Mouse (Mus musculus) CH12.LX (cell line): Measurements from ENCODE around the gene Olfr811. TPM values are rescaled to one million over a fixed set of nuclear protein-coding genes. Genes with fewer than 3 reads are reported as not detected.

Experiments used
- DNase-seq: peaks from one replicate; pipeline ENCODE4 v3.0.0-alpha.2; 2013; ENCODE audit errors: extremely low read depth
- H3K27ac ChIP-seq: 2 replicates; pipeline ENCODE4 v1.5.1; 2012; ENCODE audit warnings: low read depth, mild to moderate bottlenecking, control low read depth, moderate library complexity; ENCODE audit not compliant: insufficient read depth
- H3K27me3 ChIP-seq: replicated peaks from 2 replicates; pipeline ENCODE3; 2012; ENCODE audit warnings: inconsistent platforms
- H3K36me3 ChIP-seq, 2 experiments: replicated peaks in 1 of 2; 2 replicates each; pipeline versions ENCODE3 to v1.6.1; 2012; ENCODE audit warnings: inconsistent platforms in 1 of 2, low read length in 1 of 2, mild to moderate bottlenecking in 1 of 2, mixed read lengths in 1 of 2, moderate library complexity in 1 of 2; ENCODE audit not compliant: control insufficient read depth in 1 of 2, insufficient read depth in 1 of 2
- H3K4me1 ChIP-seq, 2 experiments: 2 replicates each; pipeline ENCODE4 v1.6.1; 2012; ENCODE audit warnings: inconsistent platforms in 1 of 2, moderate library complexity in 1 of 2; ENCODE audit not compliant: insufficient read depth in 2 of 2, control insufficient read depth in 1 of 2
- H3K4me2 ChIP-seq: 2 replicates; pipeline ENCODE4 v1.6.1; 2012; ENCODE audit warnings: low read depth, mild to moderate bottlenecking, control low read depth; ENCODE audit not compliant: poor library complexity, insufficient read depth, severe bottlenecking
- H3K4me3 ChIP-seq, 3 experiments: fragments of 150-350 bp in 1 of 3; sonication (generic) in 1 of 3; replicated peaks in 1 of 3; 2 replicates each; pipeline versions ENCODE3 to v1.5.1; 2011 to 2012; ENCODE audit warnings: low read depth in 2 of 3, low read length in 2 of 3, mild to moderate bottlenecking in 2 of 3, moderate library complexity in 2 of 3, control low read depth in 1 of 3, improper control_type of control experiment in 1 of 3, inconsistent platforms in 1 of 3, mixed read lengths in 1 of 3; ENCODE audit not compliant: poor library complexity in 1 of 3
- H3K79me2 ChIP-seq: replicated peaks from 2 replicates; pipeline ENCODE4 v1.6.1; 2012; ENCODE audit warnings: mild to moderate bottlenecking, moderate library complexity; ENCODE audit not compliant: control insufficient read depth, poor library complexity, insufficient read depth, severe bottlenecking; ENCODE audit errors: extremely low read depth
- H3K9ac ChIP-seq: 2 replicates; pipeline ENCODE4 v1.6.1; 2012; ENCODE audit warnings: low read depth, mild to moderate bottlenecking, control low read depth, moderate library complexity; ENCODE audit not compliant: insufficient read depth
- H3K9me3 ChIP-seq: replicated peaks from 2 replicates; pipeline ENCODE3; 2012; ENCODE audit warnings: low read length, inconsistent platforms, mixed read lengths
- BHLHE40 ChIP-seq: IDR thresholded peaks from 2 replicates; pipeline ENCODE4 v1.6.1; 2011; ENCODE audit warnings: mild to moderate bottlenecking, low read depth, low read length, improper control_type of control experiment
- EP300 ChIP-seq: IDR thresholded peaks from 2 replicates; pipeline ENCODE4 v1.6.1; 2011; ENCODE audit warnings: low read length, improper control_type of control experiment
- ETS1 ChIP-seq: conservative IDR thresholded peaks from 2 replicates; pipeline ENCODE4 v1.6.1; 2012; ENCODE audit warnings: low read depth, mild to moderate bottlenecking, inconsistent platforms, low read length, improper control_type of control experiment, moderate library complexity
- GABPA ChIP-seq: IDR thresholded peaks from 2 replicates; pipeline ENCODE4 v1.6.1; 2012; ENCODE audit warnings: low read depth, low read length, improper control_type of control experiment, inconsistent platforms; ENCODE audit not compliant: insufficient replicate concordance
- IRF4 ChIP-seq: IDR thresholded peaks from 2 replicates; pipeline ENCODE4 v1.6.1; 2014; ENCODE audit warnings: low read depth, mild to moderate bottlenecking, inconsistent platforms, low read length, improper control_type of control experiment
- MAFK ChIP-seq: IDR thresholded peaks from 2 replicates; pipeline ENCODE4 v1.6.1; 2011; ENCODE audit warnings: low read length, improper control_type of control experiment; ENCODE audit not compliant: insufficient replicate concordance
- MAX ChIP-seq: IDR thresholded peaks from 2 replicates; pipeline ENCODE4 v1.6.1; 2011; ENCODE audit warnings: low read length, improper control_type of control experiment
- MEF2A ChIP-seq: IDR thresholded peaks from 2 replicates; pipeline ENCODE4 v1.6.1; 2014; ENCODE audit warnings: low read depth, mild to moderate bottlenecking, inconsistent platforms, low read length, improper control_type of control experiment, borderline replicate concordance
- MYC ChIP-seq: IDR thresholded peaks from 2 replicates; pipeline ENCODE4 v1.6.1; 2011; ENCODE audit warnings: low read depth, mild to moderate bottlenecking, improper control_type of control experiment, low read length
- RAD21 ChIP-seq: IDR thresholded peaks from 2 replicates; pipeline ENCODE4 v1.6.1; 2011; ENCODE audit warnings: low read depth, mild to moderate bottlenecking, low read length, improper control_type of control experiment, moderate library complexity
- RCOR1 ChIP-seq: conservative IDR thresholded peaks from 2 replicates; pipeline ENCODE4 v1.6.1; 2012; ENCODE audit warnings: low read depth, mild to moderate bottlenecking, inconsistent platforms, low read length, improper control_type of control experiment
- SIN3A ChIP-seq: IDR thresholded peaks from 2 replicates; pipeline ENCODE4 v1.6.1; 2012; ENCODE audit warnings: low read length, improper control_type of control experiment, inconsistent platforms
- TBP ChIP-seq: conservative IDR thresholded peaks from 2 replicates; pipeline ENCODE4 v1.6.1; 2011; ENCODE audit warnings: low read depth, low read length, improper control_type of control experiment
- TCF12 ChIP-seq: IDR thresholded peaks from 2 replicates; pipeline ENCODE4 v1.6.1; 2014; ENCODE audit warnings: low read depth, mild to moderate bottlenecking, inconsistent platforms, low read length, improper control_type of control experiment
- UBTF ChIP-seq: IDR thresholded peaks from 2 replicates; pipeline ENCODE4 v1.6.1; 2012; ENCODE audit warnings: low read depth, mild to moderate bottlenecking, inconsistent platforms, low read length, improper control_type of control experiment, moderate library complexity
- ZMIZ1 ChIP-seq: IDR thresholded peaks from 2 replicates; pipeline ENCODE4 v1.6.1; 2012; ENCODE audit warnings: low read depth, mild to moderate bottlenecking, inconsistent platforms, low read length, improper control_type of control experiment
- ZNF384 ChIP-seq: IDR thresholded peaks from 2 replicates; pipeline ENCODE4 v1.6.1; 2012; ENCODE audit warnings: low read depth, low read length, improper control_type of control experiment, inconsistent platforms
- dilution Hi-C: fragments of 300-500 bp; cut with MboI; formaldehyde crosslinking; loops from 2 replicates; pipeline ENCODE4 v1.14.3; 2020; ENCODE audit warnings: low sequenced_read_pairs; ENCODE audit not compliant: extremely low pct_unique_long_range_greater_than_20kb, extremely low pct_ligation_motif_present
- in situ Hi-C: fragments of 300-500 bp; cut with MboI; formaldehyde crosslinking; loops from 3 replicates; pipeline ENCODE4 v1.14.3; 2019; ENCODE audit warnings: low sequenced_read_pairs, low pct_ligation_motif_present, low pct_unique_long_range_greater_than_20kb, mixed read lengths
- polyA plus RNA-seq: library from polyadenylated mRNA; unstranded; fragments of >175 nt; gene quantifications from 2 replicates; pipeline ENCODE4 v1.2.1, GENCODE M21; 2012; ENCODE audit warnings: low read depth; ENCODE audit not compliant: insufficient read length
- total RNA-seq, 2 experiments: library from RNA; depleted of rRNA; stranded (reverse); fragments of 300-350 nt in 1 of 2; fragments of >200 nt in 1 of 2; gene quantifications; 2 replicates each; pipeline ENCODE4 v1.2.3; 2012 to 2014

Olfr811 gene
- total and polyA plus RNA-seq, 3 experiments: not detected

DNA sequence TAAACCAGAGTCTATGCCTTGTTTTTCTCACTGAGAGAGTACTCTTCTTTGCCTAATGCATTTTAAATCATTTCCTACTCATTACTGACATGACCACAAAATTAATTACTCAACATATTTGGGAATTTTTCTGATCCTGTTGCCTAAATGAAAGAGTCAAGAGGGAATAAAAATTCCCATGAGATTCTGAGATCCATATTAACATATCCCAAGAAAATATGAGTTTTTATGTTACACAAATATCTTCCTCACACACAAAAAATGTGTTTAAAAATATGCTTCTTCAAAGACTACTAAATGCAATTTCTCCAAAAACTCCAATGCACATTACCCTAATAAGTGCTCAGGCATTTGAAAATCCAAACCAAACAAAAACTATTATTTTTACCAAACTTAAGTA, 9.4 kb downstream of the Olfr811 start, which contains the start of gene Olfr810:
Gene Olfr810, minus strand, starts transcription at position 101 of the 400 bp plus-strand sequence.
- H3K79me2 ChIP-seq: no peaks in the 10 kb centered on the region
- in situ Hi-C loops: no loop called here
- H3K4me2 ChIP-seq: no peak within 1 kb of the TSS
- TF ChIP-seq ETS1: no peak
- no peak for TF ChIP-seq MEF2A
- TF ChIP-seq UBTF: no peak
- TF ChIP-seq ZNF384: no peak
- no peak for TF ChIP-seq MAX
- no peak for TF ChIP-seq EP300
- TF ChIP-seq RAD21: no peak
- TF ChIP-seq RCOR1: no peak
- TF ChIP-seq GABPA: no peak
- no peak for TF ChIP-seq MYC
- no peak for TF ChIP-seq TCF12
- TF ChIP-seq BHLHE40: no peak
- no peaks in the 10 kb centered on the region for H3K9me3 ChIP-seq
- dilution Hi-C loops: no loop called here
- no peaks in the 10 kb centered on the region for H3K36me3 ChIP-seq
- DNase-seq: no peak
- no peaks in the 10 kb centered on the region for H3K27me3 ChIP-seq
- no peak within 1 kb of the TSS for H3K9ac ChIP-seq
- H3K4me3 ChIP-seq: no peak within 1 kb of the TSS
- H3K4me1 ChIP-seq: no peaks in the 10 kb centered on the region
- H3K27ac ChIP-seq: no peak within 1 kb of the TSS

- TF ChIP-seq SIN3A: no peak
- TF ChIP-seq MAFK: no peak
- TF ChIP-seq EP300: no peak
- TF ChIP-seq IRF4: no peak
- TF ChIP-seq ZMIZ1: no peak
- TF ChIP-seq TCF12: no peak
- no peak for TF ChIP-seq TBP
- TF ChIP-seq, all 38 proteins: peak for 0
- Histone ChIP-seq H3K79me2 (no peaks in the 10 kb centered on the region), H3K4me1 (no peaks in the 10 kb centered on the region), H3K36me3 (no peaks in the 10 kb centered on the region), H3K4me3 (no peak overlapping the region), H3K27ac (no peak overlapping the region), H3K4me2 (no peak overlapping the region), H3K9me3 (no peaks in the 10 kb centered on the region), H3K27me3 (no peaks in the 10 kb centered on the region), H3K9ac (no peak overlapping the region)
- DNase-seq: no peak
- dilution Hi-C loops: no loop called here
- in situ Hi-C loops: no loop called here
These were observed 26.1 kb downstream of the Olfr811 start for GRCm38 (mm10) chr10:129778123-129778522.
